Mouse (Mus musculus): ENCODE data around the gene Pno1. TPM values are rescaled to one million over a fixed set of nuclear protein-coding genes. Genes with fewer than 3 reads are reported as not detected.

Gene Pno1
- polyA plus RNA-seq (2015; fragmentation: Illumina TruSeq; extraction: RNeasy Lipid Tissue Mini Kit (QIAGEN cat#74804); ENCODE audit: low read depth, low replicate concordance) = 45.6 TPM

DNA sequence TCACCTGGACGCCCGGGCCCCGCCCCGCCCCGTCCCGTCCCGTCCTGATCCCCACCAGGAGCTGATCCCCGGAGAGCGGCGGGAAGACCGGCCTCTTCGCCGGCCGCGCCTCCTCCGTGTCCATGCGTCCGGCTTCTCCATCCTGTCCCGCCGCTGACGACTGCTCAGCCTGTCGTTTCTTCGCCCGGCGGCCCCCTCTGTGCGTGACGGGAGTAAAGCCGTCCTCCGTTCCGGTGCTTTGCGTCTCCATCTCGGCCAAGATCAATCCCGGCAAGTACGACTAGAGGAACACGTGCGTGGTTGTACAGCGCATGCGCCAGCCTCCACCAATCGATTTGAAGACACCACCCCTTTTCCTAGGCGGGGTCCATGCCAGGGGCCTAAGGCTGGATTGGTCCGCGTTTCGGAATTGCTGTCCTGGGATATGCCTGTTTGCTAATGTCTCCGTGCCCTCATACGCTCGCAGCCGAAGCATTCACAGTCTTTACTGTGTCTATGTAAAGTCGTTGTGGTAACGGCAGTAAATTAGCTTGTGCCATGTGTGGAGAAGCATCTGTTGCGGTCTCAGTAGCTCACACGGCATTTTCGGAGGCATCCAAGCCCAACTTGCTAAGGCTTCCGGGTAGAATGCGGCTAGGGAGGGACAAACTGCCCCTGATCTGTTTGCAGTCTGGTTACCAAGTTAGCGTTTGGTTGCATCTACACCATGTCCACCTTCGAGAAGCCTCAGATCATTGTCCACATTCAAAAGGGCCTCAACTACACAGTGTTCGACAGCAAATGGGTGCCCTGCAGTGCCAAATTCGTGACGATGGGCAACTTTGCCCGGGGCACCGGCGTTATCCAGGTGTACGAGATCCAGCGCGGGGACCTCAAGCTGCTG, at the start of gene Pno1:
Gene Pno1 (minus strand): TSS at position 311 of the 883 bp plus-strand sequence.

GRCm38 (mm10) chr11:17257443-17257842, 46.1 kb upstream of the Pno1 start, which contains the start of gene C1d:
Gene C1d, plus strand, starts transcription at chr11:17257579.

DNA sequence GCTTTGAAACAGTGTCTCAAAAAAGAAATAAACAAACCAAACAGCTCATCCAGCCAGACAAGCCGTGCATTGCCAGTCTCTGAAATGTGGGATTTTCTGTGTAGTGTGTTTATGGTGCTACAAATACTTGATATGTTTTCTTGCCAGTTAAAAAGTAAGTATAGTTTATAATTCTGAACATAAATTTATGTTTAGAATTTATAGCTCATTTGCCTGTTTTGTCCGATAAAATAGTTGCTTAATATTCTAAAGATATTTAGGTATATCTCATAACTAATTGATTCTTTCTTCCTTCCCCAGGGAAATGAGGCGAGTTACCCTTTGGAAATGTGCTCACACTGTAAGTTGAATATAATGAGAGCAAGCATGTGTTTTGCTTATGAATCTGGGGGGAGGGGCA, 29.6 kb downstream of the Pno1 start, which contains the start of gene Wdr92:
Gene Wdr92 (plus strand): TSS at position 301 of the 400 bp plus-strand sequence.

GRCm38 (mm10) chr11:17158858-17159737, 52.3 kb downstream of the Pno1 start, which contains the start of gene Ppp3r1:
Gene Ppp3r1, plus strand, starts transcription at chr11:17159263.

Other genes starting within 250 kb of the Pno1 start
- 104 TPM for gene Cnrip1, start 160.0 kb downstream of the Pno1 start, polyA plus RNA-seq (2015; fragmentation: Illumina TruSeq; extraction: RNeasy Lipid Tissue Mini Kit (QIAGEN cat#74804); ENCODE audit: low read depth, low replicate concordance)
- 9.2 TPM for gene Plek, start 159.2 kb downstream of the Pno1 start, polyA plus RNA-seq (2015; fragmentation: Illumina TruSeq; extraction: RNeasy Lipid Tissue Mini Kit (QIAGEN cat#74804); ENCODE audit: low read depth, low replicate concordance)
- 824 TPM for gene Ppp3r1, start 52.3 kb downstream of the Pno1 start, polyA plus RNA-seq (2015; fragmentation: Illumina TruSeq; extraction: RNeasy Lipid Tissue Mini Kit (QIAGEN cat#74804); ENCODE audit: low read depth, low replicate concordance)
- 12.6 TPM for gene Wdr92, start 29.5 kb downstream of the Pno1 start, polyA plus RNA-seq (2015; fragmentation: Illumina TruSeq; extraction: RNeasy Lipid Tissue Mini Kit (QIAGEN cat#74804); ENCODE audit: low read depth, low replicate concordance)
- 126 TPM for gene C1d, start 46.0 kb upstream of the Pno1 start, polyA plus RNA-seq (2015; fragmentation: Illumina TruSeq; extraction: RNeasy Lipid Tissue Mini Kit (QIAGEN cat#74804); ENCODE audit: low read depth, low replicate concordance)

Measured in brain, adult 10 weeks (tissue).